Mouse (Mus musculus) urinary bladder, adult 18-20 months (tissue): ENCODE results near the gene Smok2b.
"Not testable (repeated sequence)": the region's sequence is repeated elsewhere in the genome, so short reads cannot be mapped to it uniquely, and the experiment has no call there.

Source experiments
- DNase-seq, 2 experiments: peaks; one replicate each; pipeline ENCODE4 v3.0.0; 2022; ENCODE audit warnings: low spot score in 2 of 2, mixed read lengths in 2 of 2

Smok2b gene

GRCm38 (mm10) chr17:13240807-13241727, 11.0 kb downstream of the Smok2b start:
- DNase-seq = not testable (repeated sequence)

GRCm38 (mm10) chr17:13254786-13255185, 24.7 kb downstream of the Smok2b start:
- DNase-seq = not testable (repeated sequence)
